Mouse (Mus musculus) urinary bladder, adult 18-20 months (tissue): Measurements from ENCODE around the gene Stat4.
"Not testable (repeated sequence)": the region's sequence is repeated elsewhere in the genome, so short reads cannot be mapped to it uniquely, and the experiment has no call there.

Experiments used
- DNase-seq, 2 experiments: peaks; one replicate each; pipeline ENCODE4 v3.0.0; 2022; ENCODE audit warnings: low spot score in 2 of 2, mixed read lengths in 2 of 2

The Stat4 gene

GRCm38 (mm10) chr1:52028686-52029085 is 41.7 kb downstream of the Stat4 start:
- DNase-seq, result no peak

- no peak for DNase-seq
Observed at GRCm38 (mm10) chr1:52034816-52035752, 48.1 kb downstream of the Stat4 start.

- no peak for DNase-seq
Observed at GRCm38 (mm10) chr1:52039151-52039550, 52.2 kb downstream of the Stat4 start.

GRCm38 (mm10) chr1:52039626-52040025 is 52.7 kb downstream of the Stat4 start:
- no peak for DNase-seq

GRCm38 (mm10) chr1:52040366-52041061 is 53.6 kb downstream of the Stat4 start:
- no peak for DNase-seq

GRCm38 (mm10) chr1:52043191-52043590 is 56.2 kb downstream of the Stat4 start:
- no peak for DNase-seq

GRCm38 (mm10) chr1:52046891-52047290 is 59.9 kb downstream of the Stat4 start:
- DNase-seq, result not testable (repeated sequence)

GRCm38 (mm10) chr1:52048711-52049110 is 61.8 kb downstream of the Stat4 start:
- DNase-seq, result no peak

GRCm38 (mm10) chr1:52049827-52050226 is 62.9 kb downstream of the Stat4 start:
- no peak for DNase-seq

- DNase-seq, result no peak
Observed at GRCm38 (mm10) chr1:52051542-52051941, 64.6 kb downstream of the Stat4 start.

- no peak for DNase-seq
Observed at GRCm38 (mm10) chr1:52052910-52053309, 66.0 kb downstream of the Stat4 start.

GRCm38 (mm10) chr1:52055947-52056346 is 69.0 kb downstream of the Stat4 start:
- no peak for DNase-seq

- no peak for DNase-seq
Observed at GRCm38 (mm10) chr1:52057153-52057552, 70.2 kb downstream of the Stat4 start.

- DNase-seq, result no peak
Observed at GRCm38 (mm10) chr1:52066276-52066675, 79.3 kb downstream of the Stat4 start.

GRCm38 (mm10) chr1:52066694-52067093 is 79.7 kb downstream of the Stat4 start:
- DNase-seq, result no peak

- DNase-seq, result no peak
Observed at GRCm38 (mm10) chr1:52079724-52080367, 92.9 kb downstream of the Stat4 start.

GRCm38 (mm10) chr1:52080375-52080774 is 93.4 kb downstream of the Stat4 start:
- no peak for DNase-seq

- no peak for DNase-seq
Observed at GRCm38 (mm10) chr1:52086236-52086635, 99.3 kb downstream of the Stat4 start.

GRCm38 (mm10) chr1:52087128-52087527 is 100.2 kb downstream of the Stat4 start:
- DNase-seq, result no peak

GRCm38 (mm10) chr1:52088634-52089033 is 101.7 kb downstream of the Stat4 start:
- DNase-seq, result peak; percentile 16 to 24

GRCm38 (mm10) chr1:52098618-52099232 is 111.8 kb downstream of the Stat4 start:
- DNase-seq, result no peak

- no peak for DNase-seq
Observed at GRCm38 (mm10) chr1:52100496-52100895, 113.5 kb downstream of the Stat4 start.
